Mouse (Mus musculus) gastrocnemius, postnatal 25 days (tissue): Measurements from ENCODE around the gene Syk. TPM values are rescaled to one million over a fixed set of nuclear protein-coding genes. Genes with fewer than 3 reads are reported as not detected.

ENCODE experiments used
- total RNA-seq, 2 experiments: library from RNA; stranded (reverse); gene quantifications; 1 replicate in 1 of 2; 2 replicates in 1 of 2; pipeline ENCODE4 v1.2.3; 2021

The Syk gene
- total RNA-seq, 2 experiments from 2014 or later = 2.8 to 3.0 TPM

Other genes starting within 250 kb of the Syk start
- gene Diras2, start 51.9 kb upstream of the Syk start, total RNA-seq = under 1 TPM in 1 of 2 experiments, not detected in 1; 0.08 TPM